Comparison of ENCODE assay signal across 8 mouse cellular contexts in the genomic region with DNA sequence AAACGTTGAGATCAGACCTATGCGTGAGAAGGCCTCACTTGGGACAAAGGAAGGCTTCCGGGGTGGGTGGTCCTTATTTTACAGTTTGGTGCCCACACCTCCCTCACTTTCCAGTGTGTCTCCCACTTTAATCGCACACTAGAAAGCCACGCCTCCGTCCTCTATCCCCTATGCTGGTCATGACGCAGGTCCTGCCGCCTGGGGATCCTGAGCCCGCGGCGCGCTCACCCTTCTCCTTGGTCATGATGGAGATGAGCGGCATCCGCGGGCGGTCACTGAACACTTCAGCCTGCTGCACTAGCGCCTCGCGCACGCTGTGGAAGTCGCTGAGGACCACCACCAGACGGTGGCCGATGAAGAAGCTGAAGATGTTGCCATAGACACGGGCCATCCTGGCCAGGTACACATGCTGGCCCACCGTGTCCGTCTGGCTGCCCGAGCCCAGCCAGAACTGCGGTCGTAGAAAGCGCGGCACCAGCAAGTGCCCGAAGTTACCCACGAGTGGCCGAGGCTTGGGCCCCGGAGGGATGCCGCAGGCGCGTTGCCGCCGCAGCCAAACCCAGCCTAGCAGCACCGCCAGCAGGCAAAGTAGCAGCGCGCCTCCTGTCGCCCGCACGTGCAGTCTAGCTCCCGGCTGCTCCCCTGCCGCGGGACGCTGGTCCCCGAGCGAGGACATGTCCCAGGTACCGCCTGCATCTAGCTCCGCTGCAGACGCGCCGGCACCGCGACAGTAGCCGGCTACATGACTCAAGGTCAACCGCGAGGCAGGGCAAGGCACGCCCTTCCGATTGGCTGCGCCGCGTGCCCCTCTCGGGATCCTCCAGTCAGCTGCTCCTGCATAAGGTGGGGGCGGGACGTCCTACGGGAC. TPM values are rescaled to one million over a fixed set of nuclear protein-coding genes. Genes with fewer than 3 reads are reported as not detected.
DNase-seq lines count a peak whose midpoint lies in the region; ATAC-seq and TF ChIP-seq lines count a peak whose summit lies in the region.

Cyp2u1 (minus strand) TSS at position 776 of the 868 bp plus-strand sequence.

- no peaks in the 10 kb centered on the region for H3K27me3 ChIP-seq in heart, embryonic 14.5 days (ENCODE audit: control insufficient read depth, insufficient read depth, low read length)
- no peaks in the 10 kb centered on the region for H3K27me3 ChIP-seq in liver, embryonic 12.5 days (replicated peaks)
- no peaks in the 10 kb centered on the region for H3K27me3 ChIP-seq in splenic B cell, adult 2 months (ENCODE audit: control insufficient read depth, insufficient read depth, low read length, poor library complexity, severe bottlenecking)

- TF ChIP-seq CTCF in brain, embryonic 14.5 days (IDR thresholded peaks at IDR 0.05; ENCODE audit: borderline replicate concordance, extremely low read depth, insufficient read depth, insufficient read length) = no peak

- peak within 1 kb of the TSS; percentile 84 for H3K9ac ChIP-seq in heart, embryonic 14.5 days (ENCODE audit: low read length)
- H3K9ac ChIP-seq in liver, embryonic 12.5 days = peak within 1 kb of the TSS; percentile 61

- peak within 1 kb of the TSS; percentile 98 for H3K4me2 ChIP-seq in heart, embryonic 14.5 days (ENCODE audit: low read length)
- H3K4me2 ChIP-seq in liver, embryonic 12.5 days = peak within 1 kb of the TSS; percentile 95

- DNase-seq in CD4-positive, CD25-positive, alpha-beta regulatory T cell, adult 2 months (ENCODE audit: low read depth, low spot score) = peak; percentile 92
- DNase-seq in brain, embryonic 14.5 days (ENCODE audit: low read depth) = peak; percentile 97
- DNase-seq in fibroblast of lung, adult 2 months (ENCODE audit: low read depth) = peak; percentile 75
- peak; percentile 94 for DNase-seq in kidney, postnatal 10 days
- DNase-seq in naive thymus-derived CD4-positive, alpha-beta T cell, adult 2 months (ENCODE audit: low read depth) = peak; percentile 88
- DNase-seq in splenic B cell, adult 2 months (ENCODE audit: low read depth, low spot score) = peak; percentile 88

- peak; percentile 35; the same call in 1 of the 2 replicates for TF ChIP-seq POLR2A in brain, embryonic 14.5 days (IDR thresholded peaks at IDR 0.05; ENCODE audit: borderline replicate concordance, extremely low read depth, insufficient read depth, insufficient read length, poor library complexity, severe bottlenecking)

- no peaks in the 10 kb centered on the region for H3K9me3 ChIP-seq in heart, embryonic 14.5 days (ENCODE audit: control insufficient read depth, low read length)
- no peaks in the 10 kb centered on the region for H3K9me3 ChIP-seq in liver, embryonic 12.5 days (replicated peaks)

- WGBS in heart, embryonic 14.5 days = under 1% methylated on average over 71 of the region's 71 CpGs
- WGBS in liver, embryonic 12.5 days (ENCODE audit: insufficient replicate concordance) = 1% methylated on average over 71 of the region's 71 CpGs

- peak within 1 kb of the TSS; percentile 68 to 85 for H3K4me3 ChIP-seq in heart, embryonic 14.5 days (ENCODE audit: control insufficient read depth in 1 of 2, insufficient read depth in 1 of 2, low read depth in 1 of 2, low read length in 2 of 2)
- peak within 1 kb of the TSS; percentile 62 for H3K4me3 ChIP-seq in liver, embryonic 12.5 days

- peaks cover 4% of the 10 kb centered on the region; the same call in 1 of the 2 replicates for H3K36me3 ChIP-seq in heart, embryonic 14.5 days (ENCODE audit: control insufficient read depth, insufficient read depth, low read length)
- H3K36me3 ChIP-seq in liver, embryonic 12.5 days = no peaks in the 10 kb centered on the region
- no peaks in the 10 kb centered on the region for H3K36me3 ChIP-seq in splenic B cell, adult 2 months (ENCODE audit: control insufficient read depth, insufficient read depth, low read length, poor library complexity, severe bottlenecking)

- H3K4me1 ChIP-seq in heart, embryonic 14.5 days (ENCODE audit: control insufficient read depth in 2 of 2, insufficient read depth in 2 of 2, low read length in 2 of 2) = peaks cover 3 to 6% of the 10 kb centered on the region in 2 experiments; a peak in 2 of 4 replicates
- peaks cover 12% of the 10 kb centered on the region for H3K4me1 ChIP-seq in liver, embryonic 12.5 days

- peak within 1 kb of the TSS; percentile 75 to 85 for H3K27ac ChIP-seq in heart, embryonic 14.5 days (replicated peaks in 1 of 2; ENCODE audit: control insufficient read depth in 1 of 2, insufficient read depth in 1 of 2, low read depth in 2 of 2, low read length in 2 of 2)
- no peak within 1 kb of the TSS for H3K27ac ChIP-seq in liver, embryonic 12.5 days

- ATAC-seq in heart, embryonic 14.5 days (ENCODE audit: insufficient number of reproducible peaks, insufficient read depth, low FRiP score, low read depth) = peak; percentile 94
- peak; percentile 95 for ATAC-seq in liver, embryonic 12.5 days

RNA-seq across cellular contexts. Expression of gene Cyp2u1, which starts in this region (rescaled TPM):
- 3.5 and 3.7 TPM in 2 replicates for polyA plus RNA-seq in brain, embryonic 14.5 days (2012; rRNA removed)
- polyA plus RNA-seq in heart, embryonic 14.5 days (2014; fragmentation: Nextera tagmentation; extraction: Ambion mirVana) = 13.2 and 13.3 TPM in 2 replicates
- 0.29 and 0.67 TPM in 2 replicates for polyA plus RNA-seq in liver, embryonic 12.5 days (2016; fragmentation: Nextera tagmentation; extraction: Ambion mirVana)

Comparison
In these comparisons a context has a peak if more than half of its experiments do, and no peak if none do; other contexts are left out.
1. Peak in ATAC-seq, H3K4me3 ChIP-seq, H3K9ac ChIP-seq and H3K4me2 ChIP-seq in liver, embryonic 12.5 days; RNA of the gene not detected or under 1 TPM.